Mouse (Mus musculus) cerebellum, adult 2 months (tissue): ENCODE results near the gene Copb1. TPM values are rescaled to one million over a fixed set of nuclear protein-coding genes. Genes with fewer than 3 reads are reported as not detected.

Source experiments
- DNase-seq, 2 experiments: peaks; one replicate each; pipeline ENCODE4 v3.0.0; 2021
- H3K27ac ChIP-seq: fragments of 200-500 bp; 2 replicates; pipeline ENCODE4 v1.5.1; 2012; ENCODE audit warnings: low read length, control low read depth, inconsistent platforms; ENCODE audit not compliant: insufficient read depth
- H3K27me3 ChIP-seq: fragments of 200-500 bp; 2 replicates; pipeline ENCODE4 v1.6.1; 2012; ENCODE audit warnings: inconsistent platforms, mild to moderate bottlenecking, low read length, moderate library complexity; ENCODE audit not compliant: control insufficient read depth, insufficient read depth
- H3K4me1 ChIP-seq: fragments of 200-500 bp; 2 replicates; pipeline ENCODE4 v1.6.1; 2011; ENCODE audit warnings: low read length; ENCODE audit not compliant: control insufficient read depth, insufficient read depth
- H3K4me3 ChIP-seq: fragments of 200-500 bp; replicated peaks from 2 replicates; pipeline ENCODE3; 2011; ENCODE audit warnings: mild to moderate bottlenecking, low read depth, low read length, control low read depth; ENCODE audit not compliant: insufficient read depth
- CTCF ChIP-seq: fragments of 200-500 bp; IDR thresholded peaks from 2 replicates; pipeline ENCODE4 v1.5.1; 2011; ENCODE audit warnings: low read depth, mild to moderate bottlenecking, control low read depth, low read length, moderate library complexity, borderline replicate concordance; ENCODE audit not compliant: insufficient read depth
- POLR2A ChIP-seq: fragments of 200-500 bp; IDR thresholded peaks from 2 replicates; pipeline ENCODE4 v1.6.1; 2011; ENCODE audit warnings: low read length, control low read depth, borderline replicate concordance; ENCODE audit not compliant: insufficient read depth
- WGBS: fragments of 180-500 bp; shearing (Covaris S2); methylation state at CpG from one replicate; pipeline ENCODE4 v1.1.7; 2018; 5-methylcytosine and 5-hydroxymethylcytosine counted together
- polyA plus RNA-seq: library from polyadenylated mRNA; depleted of rRNA; stranded (reverse); fragments of >200 nt; gene quantifications from 2 replicates; pipeline ENCODE4 v1.2.3, GENCODE M21; 2012; rRNA removed

Copb1 gene
- polyA plus RNA-seq, 1 experiment, result 44.9 TPM

DNA sequence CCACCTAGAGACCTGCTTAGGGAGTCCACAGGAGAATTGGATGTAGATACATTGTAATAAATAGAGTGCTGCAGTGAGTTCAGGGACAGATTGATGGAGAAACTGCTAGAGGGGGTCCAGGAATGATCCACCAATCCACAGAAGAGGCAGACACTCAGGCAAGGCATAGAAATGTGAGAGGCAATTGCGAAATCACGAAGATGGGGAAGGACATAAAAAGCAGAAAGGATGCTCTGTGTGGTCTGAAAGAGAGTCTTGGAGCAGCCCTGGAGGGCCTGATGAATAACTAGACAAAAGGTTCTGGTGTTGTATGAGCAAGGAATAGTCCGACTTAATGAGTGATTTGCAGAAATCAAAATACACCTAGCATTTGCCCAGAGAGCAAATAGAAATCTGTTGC, 71.8 kb downstream of the Copb1 start:
- no peak for DNase-seq
- Histone ChIP-seq H3K4me3 (no peak overlapping the region), H3K27me3 (no peaks in the 10 kb centered on the region), H3K27ac (no peak overlapping the region), H3K4me1 (0 out of 2 replicates have a peak, but pooled peaks cover 9% of the 10 kb centered on the region)
- TF ChIP-seq CTCF (no peak), POLR2A (no peak)
- WGBS, result 92% methylated on average over 3 of the region's 3 CpGs

DNA sequence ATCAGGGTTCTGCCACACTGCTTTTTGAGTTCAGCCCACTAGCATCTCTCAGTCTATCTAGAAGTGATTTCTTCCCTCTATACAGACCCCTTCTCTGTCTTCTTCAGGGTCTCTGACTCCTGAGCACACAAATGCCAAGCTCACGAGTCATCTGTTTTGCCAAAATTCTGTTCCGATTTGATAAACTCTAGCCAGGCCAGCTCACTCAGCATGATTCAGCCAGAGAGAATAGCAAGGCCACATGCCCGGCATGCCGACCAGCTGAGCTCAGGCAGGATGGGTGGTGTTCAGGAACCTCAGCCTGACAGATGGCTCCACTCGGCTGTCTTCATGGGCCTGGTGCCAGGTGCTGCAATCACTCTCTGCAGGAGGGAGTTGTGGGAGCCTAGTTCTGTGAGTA, 73.1 kb downstream of the Copb1 start:
- peak; percentile 89 to 92 for DNase-seq
- 0 out of 2 replicates have a peak, but pooled peaks cover 9% of the 10 kb centered on the region for H3K4me1 ChIP-seq
- H3K27me3 ChIP-seq, result no peaks in the 10 kb centered on the region
- H3K27ac ChIP-seq, result no peak overlapping the region
- TF ChIP-seq POLR2A (no peak), CTCF (no peak)
- WGBS, result 2% methylated on average over 5 of the region's 5 CpGs
- no peak overlapping the region for H3K4me3 ChIP-seq

DNA sequence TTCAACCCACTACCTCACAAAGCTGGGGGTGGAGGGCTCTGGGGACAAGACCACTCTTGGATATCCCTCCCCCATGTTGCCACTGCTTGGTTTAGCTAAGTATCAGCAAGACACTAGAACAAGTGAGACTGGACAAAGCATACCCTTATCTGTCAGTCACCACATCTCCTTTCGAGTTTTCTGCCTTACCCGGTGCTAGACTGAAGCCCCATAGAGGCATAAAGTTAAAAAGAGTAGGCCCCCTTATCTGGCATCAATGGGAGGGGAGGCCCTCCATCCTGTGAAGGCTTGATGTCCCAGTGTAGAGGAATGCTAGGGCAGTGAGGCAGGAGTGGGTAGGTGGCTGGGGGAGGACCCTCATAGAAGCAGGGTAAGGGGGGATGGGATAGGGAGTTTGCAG, 77.9 kb downstream of the Copb1 start:
- Histone ChIP-seq H3K27ac (no peak overlapping the region), H3K4me1 (0 out of 2 replicates have a peak, but pooled peaks cover 5% of the 10 kb centered on the region), H3K27me3 (no peaks in the 10 kb centered on the region), H3K4me3 (no peak overlapping the region)
- TF ChIP-seq CTCF (no peak), POLR2A (no peak)
- WGBS, result 85% methylated on average over 2 of the region's 2 CpGs
- no peak for DNase-seq

DNA sequence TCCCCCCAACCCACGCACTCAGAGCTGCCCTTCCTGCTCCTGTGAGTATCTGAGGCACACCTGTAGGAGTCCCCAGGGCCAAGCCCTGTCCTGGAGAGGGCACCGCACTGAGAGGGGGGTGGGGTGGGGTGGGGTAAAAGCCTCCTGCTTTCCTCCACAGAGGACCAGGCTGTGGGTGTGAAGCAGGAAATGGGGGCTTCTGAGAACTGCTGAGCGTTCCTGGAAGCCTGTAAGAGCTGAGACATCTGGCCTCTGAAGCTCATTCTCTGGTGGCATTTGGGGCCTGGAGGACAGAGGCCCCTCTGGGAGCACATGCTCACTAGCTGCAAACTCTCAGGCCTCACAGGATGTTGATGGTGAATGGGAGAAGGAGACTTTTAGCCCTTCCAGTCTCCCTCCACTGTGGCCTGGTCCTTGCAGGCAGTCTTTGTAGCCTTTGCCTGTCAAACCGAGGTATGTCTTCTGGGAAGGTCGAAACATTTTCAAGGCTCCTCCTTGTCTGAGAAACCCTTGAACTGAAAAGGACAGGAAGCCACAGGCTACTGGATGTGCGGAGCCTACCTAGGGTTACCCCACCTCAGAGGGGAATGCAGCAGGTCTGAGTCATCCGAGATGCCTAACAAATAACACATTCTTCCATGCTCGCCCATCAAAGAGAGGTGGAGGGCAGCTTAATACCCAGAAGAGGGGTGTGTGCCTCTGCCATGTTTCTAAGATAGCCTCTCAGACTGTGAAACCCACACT, 83.0 kb downstream of the Copb1 start:
- 78% methylated on average over 8 of the region's 8 CpGs for WGBS
- Histone ChIP-seq H3K27me3 (no peaks in the 10 kb centered on the region), H3K4me1 (no peaks in the 10 kb centered on the region), H3K27ac (no peak overlapping the region), H3K4me3 (no peak overlapping the region)
- DNase-seq, result no peak
- TF ChIP-seq POLR2A, result no peak
- TF ChIP-seq CTCF, result no peak

DNA sequence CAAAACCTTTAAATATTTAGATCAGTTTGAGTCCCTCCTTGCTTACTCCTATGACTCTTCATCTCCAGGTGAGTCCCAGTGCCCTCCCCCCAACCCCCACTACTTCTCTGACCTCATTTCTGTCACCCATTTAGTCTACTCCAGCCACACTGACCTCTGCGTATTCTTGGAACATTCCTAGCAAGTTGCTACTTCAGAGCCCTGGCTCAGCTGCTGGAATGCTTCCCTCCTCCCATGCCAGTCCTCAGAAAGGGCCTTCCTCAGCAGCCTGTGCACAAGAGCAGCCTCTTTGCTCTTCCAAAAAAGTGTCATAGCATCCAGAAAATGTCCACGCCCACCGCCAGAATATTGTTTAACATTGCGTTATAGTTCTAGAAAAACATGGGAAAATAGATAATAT, 84.5 kb downstream of the Copb1 start:
- H3K4me3 ChIP-seq, result no peak overlapping the region
- WGBS, result 91% methylated on average over 4 of the region's 4 CpGs

DNA sequence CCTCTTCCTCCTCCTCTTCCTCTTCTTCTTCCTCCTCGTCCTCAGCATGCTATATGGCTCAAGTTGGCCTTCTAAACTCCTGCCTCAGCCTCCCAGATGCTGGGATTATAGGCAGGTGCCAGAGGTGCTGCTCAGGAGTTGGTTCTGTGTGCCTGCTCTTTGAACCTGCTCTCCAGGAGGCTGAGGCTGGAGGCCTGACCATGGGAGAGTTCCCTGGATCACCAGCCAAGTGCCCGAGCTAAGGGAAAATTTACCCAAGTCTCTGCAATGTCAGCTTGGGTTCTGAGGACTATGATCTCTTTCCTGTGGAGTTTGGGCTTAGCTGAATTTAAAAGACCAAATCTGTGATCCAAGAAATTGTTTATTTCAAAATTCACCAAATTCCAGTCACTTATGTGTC, 85.1 kb downstream of the Copb1 start:
- Histone ChIP-seq H3K27me3 (no peaks in the 10 kb centered on the region), H3K4me3 (no peak overlapping the region), H3K4me1 (no peaks in the 10 kb centered on the region), H3K27ac (no peak overlapping the region)
- WGBS, result 62% methylated on average over 2 of the region's 2 CpGs
- no peak for TF ChIP-seq POLR2A
- DNase-seq, result no peak

More for the DNA sequence above, 84.5 kb downstream of the Copb1 start:
- no peaks in the 10 kb centered on the region for H3K4me1 ChIP-seq
- H3K27ac ChIP-seq, result no peak overlapping the region
- no peak for TF ChIP-seq CTCF
- no peak for TF ChIP-seq POLR2A
- DNase-seq, result no peak
- no peaks in the 10 kb centered on the region for H3K27me3 ChIP-seq

Other genes starting within 250 kb of the Copb1 start
- gene Rras2, start 136.9 kb downstream of the Copb1 start, polyA plus RNA-seq, result 7.3 and 7.9 TPM in 2 replicates
- 177 and 179 TPM in 2 replicates for gene Psma1, start 21.4 kb upstream of the Copb1 start, polyA plus RNA-seq
- gene Pde3b, start 160.6 kb upstream of the Copb1 start, polyA plus RNA-seq, result 15.5 and 18.3 TPM in 2 replicates